Mouse (Mus musculus): ENCODE data around the gene Ipcef1.

- TF ChIP-seq CTCF (IDR thresholded peaks at IDR 0.05) = no peak
- no peak for TF ChIP-seq EP300 (IDR thresholded peaks at IDR 0.05)
Observed at GRCm38 (mm10) chr10:6967588-6968242, 84.6 kb downstream of the Ipcef1 start.
